Mouse (Mus musculus) spleen, adult 2 months (tissue): Measurements from ENCODE around the gene Rpa1.

ENCODE experiments used
- CTCF ChIP-seq: fragments of 200-500 bp; IDR thresholded peaks from 2 replicates; pipeline ENCODE4 v1.5.1; 2011; ENCODE audit warnings: mild to moderate bottlenecking, inconsistent platforms; ENCODE audit not compliant: insufficient read depth, insufficient read length, insufficient replicate concordance; ENCODE audit errors: extremely low read depth
- POLR2A ChIP-seq: fragments of 200-500 bp; IDR thresholded peaks from 2 replicates; pipeline ENCODE4 v1.6.1; 2011; ENCODE audit warnings: low read depth, low read length, inconsistent platforms

DNA sequence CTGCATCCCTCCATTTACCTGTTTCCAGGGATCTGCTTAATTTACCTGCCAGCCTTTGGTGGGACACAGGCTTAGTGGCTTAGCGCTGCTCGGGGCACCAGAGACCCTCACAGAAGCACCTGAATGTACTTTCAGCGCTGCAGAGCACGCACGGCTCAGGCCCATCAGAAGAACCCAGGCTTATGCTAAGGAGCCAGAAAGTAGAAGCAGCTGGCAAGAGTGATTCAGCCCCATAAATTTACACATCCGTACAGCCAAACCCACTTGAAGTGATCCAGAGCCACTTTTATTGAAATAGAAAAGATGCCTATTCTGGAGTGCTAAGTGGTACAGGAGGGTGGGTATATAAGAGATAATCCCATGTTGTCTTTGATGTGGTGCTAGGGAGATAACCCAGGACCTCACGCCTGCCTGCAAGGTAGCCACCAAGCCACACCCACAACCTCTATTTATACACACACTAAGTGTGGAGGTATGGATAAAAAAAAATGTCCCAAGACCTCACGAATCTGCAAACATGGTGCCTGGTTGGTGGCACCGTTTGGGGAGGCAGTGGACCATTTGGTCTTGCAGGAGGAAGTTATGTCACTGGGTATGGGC is 51.6 kb downstream of the Rpa1 start:
- TF ChIP-seq CTCF = no peak
- no peak for TF ChIP-seq POLR2A
